In the genomic region with DNA sequence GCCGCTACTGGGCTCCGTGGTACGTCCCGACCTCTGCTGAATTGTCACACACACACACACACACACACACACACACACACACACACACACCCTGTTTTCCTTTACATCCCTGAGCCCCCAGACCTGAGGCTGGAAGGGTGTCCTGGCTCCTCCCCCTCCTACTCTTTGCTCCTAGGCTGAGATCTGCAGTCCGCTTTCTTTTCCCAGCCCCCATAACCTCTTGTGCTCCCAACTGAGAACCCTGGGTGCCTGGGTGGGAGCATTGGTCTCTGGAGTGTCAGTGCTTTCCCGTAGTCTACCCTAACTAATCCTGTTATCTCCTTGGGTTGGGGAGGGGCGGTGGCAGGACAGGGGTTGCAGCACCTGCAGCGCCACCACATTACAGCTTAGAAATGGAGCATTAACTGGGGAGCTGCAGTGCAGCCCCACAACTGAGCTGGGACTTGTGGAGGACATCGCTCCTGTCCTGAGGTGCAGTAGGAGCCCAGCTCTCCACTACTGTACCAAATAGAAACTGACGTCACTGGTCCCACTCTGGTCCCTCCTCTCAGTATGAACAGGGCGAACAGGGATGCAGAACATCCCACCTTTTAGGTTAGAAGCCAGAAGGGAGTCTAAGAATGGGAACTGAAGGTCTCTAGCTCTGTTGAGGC, we compare ENCODE assay signal across 8 mouse cellular contexts. TPM values are rescaled to one million over a fixed set of nuclear protein-coding genes. Genes with fewer than 3 reads are reported as not detected.
DNase-seq lines count a peak whose midpoint lies in the region; ATAC-seq and TF ChIP-seq lines count a peak whose summit lies in the region.

No protein-coding gene starts in this region.

- 0 out of 2 replicates have a peak overlapping the region, but pooled peaks have one; percentile 76 for H3K27ac ChIP-seq in layer of hippocampus, adult 2 months
- H3K27ac ChIP-seq in bone marrow, adult 2 months (ENCODE audit: control insufficient read depth, insufficient read depth, low read depth, low read length, poor library complexity) = peak overlapping the region; percentile 83
- peak overlapping the region; percentile 78; the same call in 1 of the 2 replicates for H3K27ac ChIP-seq in forebrain, embryonic 12.5 days
- no peak overlapping the region for H3K27ac ChIP-seq in liver, embryonic 12.5 days

- no peak for TF ChIP-seq POLR2A in bone marrow, adult 2 months (IDR thresholded peaks at IDR 0.05; ENCODE audit: borderline replicate concordance, control insufficient read depth, low read depth, low read length)

- H3K36me3 ChIP-seq in forebrain, embryonic 12.5 days (replicated peaks) = no peaks in the 10 kb centered on the region
- H3K36me3 ChIP-seq in liver, embryonic 12.5 days = no peaks in the 10 kb centered on the region

- H3K9ac ChIP-seq in forebrain, embryonic 12.5 days = peak overlapping the region; percentile 63
- no peak overlapping the region for H3K9ac ChIP-seq in liver, embryonic 12.5 days

- 28% methylated on average over 8 of the region's 11 CpGs for WGBS in bone marrow, adult 2 months
- WGBS in forebrain, embryonic 12.5 days = 15% methylated on average over 7 of the region's 11 CpGs
- WGBS in liver, embryonic 12.5 days (ENCODE audit: insufficient replicate concordance) = 22% methylated on average over 7 of the region's 11 CpGs

- no peaks in the 10 kb centered on the region for H3K27me3 ChIP-seq in forebrain, embryonic 12.5 days
- peaks cover 3% of the 10 kb centered on the region; the same call in 1 of the 2 replicates for H3K27me3 ChIP-seq in liver, embryonic 12.5 days (replicated peaks)

- peak; percentile 27 for ATAC-seq in forebrain, embryonic 12.5 days (ENCODE audit: low FRiP score)
- ATAC-seq in liver, embryonic 12.5 days = no peak

- TF ChIP-seq CTCF in layer of hippocampus, adult 2 months (conservative IDR thresholded peaks at IDR 0.05) = no peak
- TF ChIP-seq CTCF in bone marrow, adult 2 months (IDR thresholded peaks at IDR 0.05; ENCODE audit: control insufficient read depth, insufficient read depth, low read length) = no peak

- H3K9me3 ChIP-seq in forebrain, embryonic 12.5 days = no peaks in the 10 kb centered on the region
- no peaks in the 10 kb centered on the region for H3K9me3 ChIP-seq in liver, embryonic 12.5 days (replicated peaks)

- H3K4me2 ChIP-seq in forebrain, embryonic 12.5 days = peak overlapping the region; percentile 65
- H3K4me2 ChIP-seq in liver, embryonic 12.5 days = peak overlapping the region; percentile 81

- peaks cover 3% of the 10 kb centered on the region for H3K4me1 ChIP-seq in bone marrow, adult 2 months (ENCODE audit: control insufficient read depth, insufficient read depth, low read length)
- H3K4me1 ChIP-seq in forebrain, embryonic 12.5 days = 0 out of 2 replicates have a peak, but pooled peaks cover 3% of the 10 kb centered on the region
- peaks cover 11% of the 10 kb centered on the region; the same call in 1 of the 2 replicates for H3K4me1 ChIP-seq in liver, embryonic 12.5 days

- DNase-seq in layer of hippocampus, adult 2 months (ENCODE audit: low spot score in 2 of 2) = no peak
- DNase-seq in layer of hippocampus, adult 8-10 months (ENCODE audit: low spot score in 2 of 2) = no peak
- peak; percentile 19 to 45 for DNase-seq in thymus, postnatal 10 days (ENCODE audit: low spot score in 2 of 2)
- no peak for DNase-seq in layer of hippocampus, postnatal 25 days (ENCODE audit: extremely low spot score in 1 of 2, low spot score in 1 of 2)
- no peak for DNase-seq in right cerebral cortex, postnatal 14 days

- H3K4me3 ChIP-seq in layer of hippocampus, adult 2 months = peak overlapping the region; percentile 62
- H3K4me3 ChIP-seq in bone marrow, adult 2 months (replicated peaks; ENCODE audit: control insufficient read depth, low read depth, low read length) = peak overlapping the region; percentile 78
- peak overlapping the region; percentile 57 for H3K4me3 ChIP-seq in forebrain, embryonic 12.5 days (replicated peaks)
- peak overlapping the region; percentile 65 for H3K4me3 ChIP-seq in liver, embryonic 12.5 days

RNA-seq across cellular contexts. Expression of a gene that starts 1.7 kb away (rescaled TPM):
- total RNA-seq in layer of hippocampus, adult 2 months (2021) = 10 to 100 TPM; 50.4 to 51.9 TPM
- total RNA-seq in layer of hippocampus, adult 8-10 months (2022) = 10 to 100 TPM; 45.3 to 51.8 (median 48.0) TPM
- polyA plus RNA-seq in bone marrow, adult 2 months (2011; ENCODE audit: insufficient read depth, insufficient read length, low replicate concordance, missing spikeins) = 12.6 and 17.5 TPM in 2 replicates
- 45.8 and 48.9 TPM in 2 replicates for polyA plus RNA-seq in forebrain, embryonic 12.5 days (2016; fragmentation: Nextera tagmentation; extraction: Ambion mirVana)
- 6.1 and 6.2 TPM in 2 replicates for polyA plus RNA-seq in liver, embryonic 12.5 days (2016; fragmentation: Nextera tagmentation; extraction: Ambion mirVana)
- total RNA-seq in layer of hippocampus, postnatal 25 days (2021) = 10 to 100 TPM; 50.0 to 52.9 TPM

RNA-seq across cellular contexts. Expression of a gene that starts 58.8 kb away (rescaled TPM):
- not detected for total RNA-seq in layer of hippocampus, adult 2 months (2021)
- not detected for total RNA-seq in layer of hippocampus, adult 8-10 months (2022)
- polyA plus RNA-seq in bone marrow, adult 2 months (2011; ENCODE audit: insufficient read depth, insufficient read length, low replicate concordance, missing spikeins) = not detected in 2 replicates
- polyA plus RNA-seq in forebrain, embryonic 12.5 days (2016; fragmentation: Nextera tagmentation; extraction: Ambion mirVana) = not detected in 2 replicates
- 0.11 and 0.25 TPM in 2 replicates for polyA plus RNA-seq in liver, embryonic 12.5 days (2016; fragmentation: Nextera tagmentation; extraction: Ambion mirVana)
- not detected for total RNA-seq in layer of hippocampus, postnatal 25 days (2021)

Comparison
In these comparisons a context has a peak if more than half of its experiments do, and no peak if none do; other contexts are left out.
1. DNase-seq: peak in thymus, postnatal 10 days (2 of 2); none in layer of hippocampus, adult 2 months (0 of 2), layer of hippocampus, adult 8-10 months (0 of 2), layer of hippocampus, postnatal 25 days (0 of 2) and right cerebral cortex, postnatal 14 days (single experiment).
2. Peak in every context shown above with its lines, with median percentiles within 50 percentile points of each other: H3K4me3 ChIP-seq.